13 mouse cellular contexts compared by ENCODE assay signal in genomic region chr10:19991237-19991865, GRCm38 (mm10). TPM values are rescaled to one million over a fixed set of nuclear protein-coding genes. Genes with fewer than 3 reads are reported as not detected.
A peak's percentile ranks its signal among the peaks of the same experiment; 100 is the strongest.
DNase-seq lines count a peak whose midpoint lies in the region; ATAC-seq and TF ChIP-seq lines count a peak whose summit lies in the region.
"Had no signal": no experiment of that assay in that cellular context is flagged by ENCODE, and none has a peak within 500 bp of the region (broad histone marks: within the 10 kb centered on the region; RNA-seq: fewer than 3 reads in every experiment).

No protein-coding gene starts in this region.

- H3K27me3 ChIP-seq in thymus, adult 2 months (ENCODE audit: control insufficient read depth, insufficient read depth, low read length): no peaks in the 10 kb centered on the region
- H3K27me3 ChIP-seq in splenic B cell, adult 2 months (ENCODE audit: control insufficient read depth, insufficient read depth, low read length, poor library complexity, severe bottlenecking): no peaks in the 10 kb centered on the region

- H3K4me3 ChIP-seq in thymus, adult 2 months (ENCODE audit: control insufficient read depth, insufficient read depth, low read length): no peak overlapping the region
- H3K4me3 ChIP-seq: heart, embryonic 10.5 days; midbrain, embryonic 10.5 days had no signal

- WGBS in thymus, adult 2 months: 52% methylated on average over 3 of the region's 3 CpGs

- ATAC-seq in erythroid progenitor cell, adult 5-6 weeks (replicated peaks; ENCODE audit: low FRiP score, poor library complexity, severe bottlenecking): no peak
- ATAC-seq: hindbrain, embryonic 16.5 days had no signal

- peak overlapping the region; percentile 20; the same call in 1 of the 2 replicates for H3K27ac ChIP-seq in thymus, adult 2 months (ENCODE audit: control insufficient read depth, insufficient read depth, low read length)
- H3K27ac ChIP-seq: heart, embryonic 10.5 days; midbrain, embryonic 10.5 days had no signal

- peak; percentile 79 for DNase-seq in kidney, adult 9 months
- no peak for DNase-seq in kidney, postnatal 25 days
- DNase-seq in thymus, adult 2 months: no peak
- DNase-seq in thymus, postnatal 25 days: no peak
- peak; percentile 96 for DNase-seq in Muller cell, postnatal 12 days (ENCODE audit: inconsistent ontology term)
- peak; percentile 35 for DNase-seq in splenic B cell, adult 2 months (ENCODE audit: low read depth, low spot score)
- no peak for DNase-seq in right cerebral cortex, postnatal 36 days (ENCODE audit: low spot score in 2 of 2)
- DNase-seq: cerebellum, postnatal 36 days; gastrocnemius, postnatal 14 days had no signal

- no peaks in the 10 kb centered on the region for H3K36me3 ChIP-seq in thymus, adult 2 months (ENCODE audit: control insufficient read depth, insufficient read depth, low read length)
- H3K36me3 ChIP-seq in splenic B cell, adult 2 months (ENCODE audit: control insufficient read depth, insufficient read depth, low read length, poor library complexity, severe bottlenecking): 0 out of 2 replicates have a peak, but pooled peaks cover 1% of the 10 kb centered on the region
- H3K36me3 ChIP-seq: midbrain, embryonic 10.5 days had no signal

- peaks cover 12% of the 10 kb centered on the region for H3K4me1 ChIP-seq in thymus, adult 2 months (replicated peaks; ENCODE audit: control insufficient read depth, insufficient read depth, low read length)
- H3K4me1 ChIP-seq: midbrain, embryonic 10.5 days had no signal

- no peak for TF ChIP-seq POLR2A in thymus, adult 2 months (IDR thresholded peaks at IDR 0.05; ENCODE audit: control insufficient read depth, extremely low read depth, insufficient read depth, low read length, poor library complexity)

- no peak for TF ChIP-seq CTCF in thymus, adult 2 months (IDR thresholded peaks at IDR 0.05; ENCODE audit: borderline replicate concordance, control insufficient read depth, extremely low read depth, insufficient read depth, low read length, poor library complexity)

RNA-seq across cellular contexts. Expression of gene Map3k5, which starts 57.1 kb away (rescaled TPM):
- polyA plus RNA-seq in thymus, adult 2 months (2012; rRNA removed): 2.9 and 3.5 TPM in 2 replicates
- total RNA-seq in erythroid progenitor cell, adult 5-6 weeks (2015; ENCODE audit: low replicate concordance): 1.4 and 4.2 TPM in 2 replicates
- 4.4 and 4.5 TPM in 2 replicates for total RNA-seq in erythroid progenitor cell, adult 5-6 weeks (2017; ENCODE audit: low replicate concordance)

Comparison
In these comparisons a context has a peak if more than half of its experiments do, and no peak if none do; other contexts are left out.
1. DNase-seq: peak in kidney, adult 9 months (single experiment), Muller cell, postnatal 12 days (single experiment) and splenic B cell, adult 2 months (single experiment); none in kidney, postnatal 25 days (0 of 2), thymus, adult 2 months (single experiment), thymus, postnatal 25 days (single experiment) and right cerebral cortex, postnatal 36 days (0 of 2).